Mouse (Mus musculus): ENCODE measurements around the gene Ccdc173.

DNA sequence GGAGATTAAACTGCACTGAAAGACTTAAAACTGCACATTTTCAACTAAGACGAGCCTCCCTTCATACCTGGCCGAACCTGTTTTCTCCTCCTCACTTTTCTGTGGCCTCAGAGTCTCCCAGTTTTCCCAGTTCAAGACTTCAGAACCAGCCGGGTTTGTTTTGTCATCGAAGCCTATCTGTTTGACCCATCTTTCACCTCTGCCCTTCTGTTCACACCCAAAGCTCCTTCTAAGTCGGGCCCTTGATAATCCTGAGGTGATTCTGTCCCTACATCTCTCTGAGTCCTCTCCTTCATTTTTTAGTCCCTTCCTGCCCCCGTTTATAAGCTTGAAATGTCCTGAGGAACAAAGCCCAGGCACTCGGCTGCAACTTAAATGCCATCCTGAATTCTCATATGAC is 38.7 kb upstream of the Ccdc173 start:
- no peak for TF ChIP-seq CTCF (IDR thresholded peaks at IDR 0.05; ENCODE audit: low read depth)
- TF ChIP-seq EP300 (IDR thresholded peaks at IDR 0.05; ENCODE audit: low read depth) = no peak

All from liver, postnatal 0 days (tissue).